ENCODE assay signal across 9 mouse cellular contexts in the genomic region with DNA sequence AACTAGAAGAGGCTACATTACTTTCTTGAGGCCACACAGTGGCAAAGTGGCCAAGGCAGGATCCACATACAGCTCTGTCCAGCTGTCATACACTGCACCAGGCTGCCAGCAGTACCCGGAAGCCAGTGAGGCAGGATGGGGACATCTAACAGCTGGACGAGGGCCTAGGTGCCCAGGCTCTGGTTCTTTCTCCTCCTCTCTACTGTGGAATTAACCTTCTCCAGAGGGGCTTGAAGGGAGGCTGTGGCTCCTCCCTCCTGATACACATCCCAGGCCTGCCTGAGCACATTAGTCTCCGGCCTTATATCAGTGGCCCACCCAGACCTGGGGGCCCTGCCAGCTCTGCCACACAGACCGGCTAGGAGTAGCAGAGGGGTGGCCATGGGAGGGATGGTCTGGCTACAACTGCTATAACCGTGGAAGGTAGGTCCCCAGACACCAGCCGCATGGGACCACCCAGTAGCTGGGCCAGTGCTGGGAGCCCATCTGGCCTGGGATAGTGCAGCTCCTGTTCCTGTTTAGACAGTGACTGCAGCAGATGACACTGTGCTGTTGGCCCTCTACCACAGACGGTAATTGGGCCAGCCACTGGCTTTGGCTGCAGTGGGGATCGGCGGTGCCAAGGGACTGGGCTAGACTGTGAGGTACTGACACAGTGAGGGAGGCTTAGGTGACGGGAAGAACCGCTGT. TPM values are rescaled to one million over a fixed set of nuclear protein-coding genes. Genes with fewer than 3 reads are reported as not detected.
A peak's percentile ranks its signal among the peaks of the same experiment; 100 is the strongest.
DNase-seq lines count a peak whose midpoint lies in the region; ATAC-seq and TF ChIP-seq lines count a peak whose summit lies in the region.
"Had no signal": no experiment of that assay in that cellular context is flagged by ENCODE, and none has a peak within 500 bp of the region (broad histone marks: within the 10 kb centered on the region; RNA-seq: fewer than 3 reads in every experiment).

No protein-coding gene starts in this region.

- H3K4me2 ChIP-seq in kidney, embryonic 16.5 days (replicated peaks; ENCODE audit: low read depth, low read length), result no peak overlapping the region

- TF ChIP-seq POLR2A in cerebellum, adult 2 months (IDR thresholded peaks at IDR 0.05; ENCODE audit: borderline replicate concordance, insufficient read depth, low read length), result no peak

- WGBS in kidney, embryonic 16.5 days, result 62% methylated on average over 11 of the region's 11 CpGs
- WGBS in cerebellum, adult 2 months, result 20% methylated on average over 11 of the region's 11 CpGs
- WGBS in limb, embryonic 10.5 days, result 49% methylated on average over 11 of the region's 11 CpGs

- H3K9me3 ChIP-seq in kidney, embryonic 16.5 days (ENCODE audit: low read length), result no peaks in the 10 kb centered on the region
- H3K9me3 ChIP-seq in limb, embryonic 10.5 days (replicated peaks), result no peaks in the 10 kb centered on the region

- no peak for DNase-seq in kidney, postnatal 14 days
- DNase-seq in cerebellum, adult 2 months, result peak; percentile 77 to 85
- DNase-seq in gastrocnemius, postnatal 14 days, result peak; percentile 83
- DNase-seq in limb, embryonic 10.5 days (ENCODE audit: low spot score), result no peak
- DNase-seq in skeletal muscle tissue, adult 2 months (ENCODE audit: low read depth, low spot score), result peak; percentile 85
- no peak for DNase-seq in adrenal gland, postnatal 36 days
- no peak for DNase-seq in adrenal gland, postnatal 4 days (ENCODE audit: low spot score in 2 of 2)

- peak; percentile 53; the same call in 1 of the 2 replicates for ATAC-seq in kidney, embryonic 16.5 days (ENCODE audit: low FRiP score, low TSS enrichment)

- H3K36me3 ChIP-seq in kidney, embryonic 16.5 days (ENCODE audit: insufficient read depth, low read length), result no peaks in the 10 kb centered on the region
- no peaks in the 10 kb centered on the region for H3K36me3 ChIP-seq in limb, embryonic 10.5 days

- intact Hi-C loops in gastrocnemius, postnatal 14 days (cut with DNase I; ENCODE audit: low total_unique reads), result no loop called here

- no peak for TF ChIP-seq CTCF in cerebellum, adult 2 months (IDR thresholded peaks at IDR 0.05; ENCODE audit: borderline replicate concordance, insufficient read depth, low read depth, low read length)

- no peak overlapping the region for H3K27ac ChIP-seq in kidney, embryonic 16.5 days (ENCODE audit: low read length)
- no peak overlapping the region for H3K27ac ChIP-seq in cerebellum, adult 2 months (ENCODE audit: insufficient read depth, low read length)
- H3K27ac ChIP-seq in limb, embryonic 10.5 days, result peak overlapping the region; percentile 83

- no peak overlapping the region for H3K4me3 ChIP-seq in kidney, embryonic 16.5 days (ENCODE audit: low read length)
- H3K4me3 ChIP-seq in cerebellum, adult 2 months (replicated peaks; ENCODE audit: insufficient read depth, low read depth, low read length), result no peak overlapping the region
- no peak overlapping the region for H3K4me3 ChIP-seq in limb, embryonic 10.5 days
- H3K4me3 ChIP-seq: erythroblast, embryonic 14.5 days had no signal

- no peak overlapping the region; the same call in 1 of the 2 replicates for H3K9ac ChIP-seq in kidney, embryonic 16.5 days (replicated peaks; ENCODE audit: low read length)

- H3K4me1 ChIP-seq in kidney, embryonic 16.5 days (ENCODE audit: insufficient read depth, low read length), result peaks cover 20% of the 10 kb centered on the region
- H3K4me1 ChIP-seq in cerebellum, adult 2 months (ENCODE audit: control insufficient read depth, insufficient read depth, low read length), result peaks cover 29% of the 10 kb centered on the region
- peaks cover 42% of the 10 kb centered on the region for H3K4me1 ChIP-seq in limb, embryonic 10.5 days

- no peaks in the 10 kb centered on the region for H3K27me3 ChIP-seq in kidney, embryonic 16.5 days (ENCODE audit: insufficient read depth, low read length)
- H3K27me3 ChIP-seq in cerebellum, adult 2 months (ENCODE audit: control insufficient read depth, insufficient read depth, low read length), result no peaks in the 10 kb centered on the region
- H3K27me3 ChIP-seq in limb, embryonic 10.5 days (ENCODE audit: low read depth, poor library complexity, severe bottlenecking), result no peaks in the 10 kb centered on the region

RNA-seq across cellular contexts. Expression of gene Angptl2, which starts 37.5 kb away (rescaled TPM):
- polyA plus RNA-seq in kidney, embryonic 16.5 days (2015; fragmentation: Nextera tagmentation; extraction: Ambion mirVana), result 46.2 and 46.5 TPM in 2 replicates
- polyA plus RNA-seq in cerebellum, adult 2 months (2012; rRNA removed), result 6.4 and 7.4 TPM in 2 replicates
- total RNA-seq in gastrocnemius, postnatal 14 days (2021), result 100 to 1,000 TPM; 121 to 163 TPM
- 40.1 and 51.8 TPM in 2 replicates for polyA plus RNA-seq in limb, embryonic 10.5 days (2016; fragmentation: Nextera tagmentation; extraction: Ambion mirVana)
- total RNA-seq in adrenal gland, postnatal 36 days (2021), result 10 to 100 TPM; 31.0 to 31.6 TPM
- 10 to 100 TPM; 41.9 to 51.7 TPM for total RNA-seq in adrenal gland, postnatal 4 days (2021)
- polyA plus RNA-seq: erythroblast, embryonic 14.5 days had no signal

RNA-seq across cellular contexts. Expression of gene Garnl3, which starts 46.9 kb away (rescaled TPM):
- polyA plus RNA-seq in kidney, embryonic 16.5 days (2015; fragmentation: Nextera tagmentation; extraction: Ambion mirVana), result 10.9 and 13.6 TPM in 2 replicates
- 120 and 133 TPM in 2 replicates for polyA plus RNA-seq in cerebellum, adult 2 months (2012; rRNA removed)
- total RNA-seq in gastrocnemius, postnatal 14 days (2021), result 1 to 10 TPM; 2.0 to 2.3 TPM
- 8.6 and 9.4 TPM in 2 replicates for polyA plus RNA-seq in limb, embryonic 10.5 days (2016; fragmentation: Nextera tagmentation; extraction: Ambion mirVana)
- 10 to 100 TPM; 11.6 to 15.3 TPM for total RNA-seq in adrenal gland, postnatal 36 days (2021)
- total RNA-seq in adrenal gland, postnatal 4 days (2021), result 10 to 100 TPM; 35.7 to 39.7 TPM
- polyA plus RNA-seq: erythroblast, embryonic 14.5 days had no signal

Comparison
In these comparisons a context has a peak if more than half of its experiments do, and no peak if none do; other contexts are left out.
1. DNase-seq: peak in cerebellum, adult 2 months (2 of 2), gastrocnemius, postnatal 14 days (single experiment) and skeletal muscle tissue, adult 2 months (single experiment); none in kidney, postnatal 14 days (single experiment), limb, embryonic 10.5 days (single experiment), adrenal gland, postnatal 36 days (0 of 2) and adrenal gland, postnatal 4 days (0 of 2).